Mouse (Mus musculus) megakaryocyte-erythroid progenitor cell, adult 5 weeks (primary cell): ENCODE data around the gene 6430628N08Rik. TPM values are rescaled to one million over a fixed set of nuclear protein-coding genes. Genes with fewer than 3 reads are reported as not detected.

Experiments
- polyA plus RNA-seq: library from polyadenylated mRNA; stranded (reverse); fragments of >175 nt; gene quantifications from 2 replicates; pipeline ENCODE4 v1.2.3, GENCODE M21; 2012

6430628N08Rik gene
- polyA plus RNA-seq, result 0.04 TPM in 1 of 2 replicates, not detected in the other

GRCm38 (mm10) chr4:115890553-115890952, at the start of gene 6430628N08Rik:
Gene 6430628N08Rik (plus strand): TSS chr4:115890665.

GRCm38 (mm10) chr4:115884022-115884421, 6.4 kb upstream of the 6430628N08Rik start, which contains the start of gene Kncn:
Gene Kncn (plus strand): TSS chr4:115884400.

GRCm38 (mm10) chr4:115939295-115940102, 49.0 kb downstream of the 6430628N08Rik start, which contains the start of gene Dmbx1:
Gene Dmbx1 (minus strand): TSS chr4:115939926.

Other genes starting within 250 kb of the 6430628N08Rik start
- 0.10 and 0.14 TPM in 2 replicates for gene Cyp4b1, start 242.9 kb upstream of the 6430628N08Rik start, polyA plus RNA-seq
- 11.9 and 13.9 TPM in 2 replicates for gene Efcab14, start 152.9 kb upstream of the 6430628N08Rik start, polyA plus RNA-seq
- gene Tex38, start 109.6 kb upstream of the 6430628N08Rik start, polyA plus RNA-seq, result not detected in 2 replicates
- gene Atpaf1, start 105.9 kb upstream of the 6430628N08Rik start, polyA plus RNA-seq, result 11.4 and 11.7 TPM in 2 replicates
- 13.3 and 14.4 TPM in 2 replicates for gene Mob3c, start 62.6 kb upstream of the 6430628N08Rik start, polyA plus RNA-seq
- 41.1 and 43.6 TPM in 2 replicates for gene Mknk1, start 51.5 kb upstream of the 6430628N08Rik start, polyA plus RNA-seq
- gene Kncn, start 6.3 kb upstream of the 6430628N08Rik start, polyA plus RNA-seq, result not detected in 2 replicates
- not detected in 2 replicates for gene Dmbx1, start 49.3 kb downstream of the 6430628N08Rik start, polyA plus RNA-seq
- gene Faah, start 127.3 kb downstream of the 6430628N08Rik start, polyA plus RNA-seq, result 3.4 and 6.1 TPM in 2 replicates
- gene Nsun4, start 163.2 kb downstream of the 6430628N08Rik start, polyA plus RNA-seq, result 0.32 and 0.74 TPM in 2 replicates
- 41.1 and 52.1 TPM in 2 replicates for gene Uqcrh, start 184.4 kb downstream of the 6430628N08Rik start, polyA plus RNA-seq
- gene Lrrc41, start 184.6 kb downstream of the 6430628N08Rik start, polyA plus RNA-seq, result 12.2 and 13.5 TPM in 2 replicates
- gene Rad54l, start 233.0 kb downstream of the 6430628N08Rik start, polyA plus RNA-seq, result 1.9 and 2.1 TPM in 2 replicates
- gene Pomgnt1, start 233.2 kb downstream of the 6430628N08Rik start, polyA plus RNA-seq, result 8.3 and 11.6 TPM in 2 replicates